Mouse (Mus musculus): ENCODE data around the gene Taar1. TPM values are rescaled to one million over a fixed set of nuclear protein-coding genes. Genes with fewer than 3 reads are reported as not detected.

Gene Taar1
- polyA plus RNA-seq, 1 experiment from 2014 or later = not detected

Other genes starting within 250 kb of the Taar1 start
- gene Rps12, start 133.1 kb upstream of the Taar1 start, polyA plus RNA-seq (2015; fragmentation: Nextera tagmentation; extraction: Ambion mirVana) = 96.4 and 125 TPM in 2 replicates
- gene Slc18b1, start 123.4 kb upstream of the Taar1 start, polyA plus RNA-seq (2015; fragmentation: Nextera tagmentation; extraction: Ambion mirVana) = 18.1 and 21.1 TPM in 2 replicates
- not detected in 2 replicates for gene Vnn3, start 68.9 kb upstream of the Taar1 start, polyA plus RNA-seq (2015; fragmentation: Nextera tagmentation; extraction: Ambion mirVana)
- gene Vnn1, start 25.7 kb upstream of the Taar1 start, polyA plus RNA-seq (2015; fragmentation: Nextera tagmentation; extraction: Ambion mirVana) = 0.32 and 0.61 TPM in 2 replicates
- not detected in 2 replicates for gene Taar2, start 18.2 kb downstream of the Taar1 start, polyA plus RNA-seq (2015; fragmentation: Nextera tagmentation; extraction: Ambion mirVana)
- not detected in 2 replicates for gene Taar3, start 29.2 kb downstream of the Taar1 start, polyA plus RNA-seq (2015; fragmentation: Nextera tagmentation; extraction: Ambion mirVana)
- gene Taar4, start 40.1 kb downstream of the Taar1 start, polyA plus RNA-seq (2015; fragmentation: Nextera tagmentation; extraction: Ambion mirVana) = not detected in 2 replicates
- gene Taar5, start 50.4 kb downstream of the Taar1 start, polyA plus RNA-seq (2015; fragmentation: Nextera tagmentation; extraction: Ambion mirVana) = 0.18 TPM in 1 of 2 replicates, not detected in the other
- not detected in 2 replicates for gene Taar6, start 65.3 kb downstream of the Taar1 start, polyA plus RNA-seq (2015; fragmentation: Nextera tagmentation; extraction: Ambion mirVana)
- gene Taar7a, start 73.1 kb downstream of the Taar1 start, polyA plus RNA-seq (2015; fragmentation: Nextera tagmentation; extraction: Ambion mirVana) = not detected in 2 replicates
- gene Taar7b, start 79.6 kb downstream of the Taar1 start, polyA plus RNA-seq (2015; fragmentation: Nextera tagmentation; extraction: Ambion mirVana) = not detected in 2 replicates
- not detected in 2 replicates for gene Taar7d, start 106.9 kb downstream of the Taar1 start, polyA plus RNA-seq (2015; fragmentation: Nextera tagmentation; extraction: Ambion mirVana)
- not detected in 2 replicates for gene Taar7e, start 117.3 kb downstream of the Taar1 start, polyA plus RNA-seq (2015; fragmentation: Nextera tagmentation; extraction: Ambion mirVana)
- gene Taar7f, start 129.2 kb downstream of the Taar1 start, polyA plus RNA-seq (2015; fragmentation: Nextera tagmentation; extraction: Ambion mirVana) = not detected in 2 replicates
- gene Taar8a, start 156.1 kb downstream of the Taar1 start, polyA plus RNA-seq (2015; fragmentation: Nextera tagmentation; extraction: Ambion mirVana) = not detected in 2 replicates
- not detected in 2 replicates for gene Taar8b, start 171.9 kb downstream of the Taar1 start, polyA plus RNA-seq (2015; fragmentation: Nextera tagmentation; extraction: Ambion mirVana)
- gene Taar8c, start 181.6 kb downstream of the Taar1 start, polyA plus RNA-seq (2015; fragmentation: Nextera tagmentation; extraction: Ambion mirVana) = not detected in 2 replicates
- not detected in 2 replicates for gene Taar9, start 189.2 kb downstream of the Taar1 start, polyA plus RNA-seq (2015; fragmentation: Nextera tagmentation; extraction: Ambion mirVana)
- gene Stx7, start 228.9 kb downstream of the Taar1 start, polyA plus RNA-seq (2015; fragmentation: Nextera tagmentation; extraction: Ambion mirVana) = 280 and 309 TPM in 2 replicates